Mouse (Mus musculus) gastrocnemius, postnatal 14 days (tissue): ENCODE results near the gene Vmn2r106. TPM values are rescaled to one million over a fixed set of nuclear protein-coding genes. Genes with fewer than 3 reads are reported as not detected.

Experiments used
- DNase-seq: peaks from one replicate; pipeline ENCODE4 v3.0.0; 2021; ENCODE audit warnings: mixed read lengths
- intact Hi-C: fragments of 180-260 bp; cut with DNase I; formaldehyde crosslinking; loops from one replicate; pipeline ENCODE4 v1.15.1; 2025; ENCODE audit warnings: low total_unique reads
- long read RNA-seq, 2 experiments: library from polyadenylated mRNA; stranded (forward); transcript quantifications; one replicate each; pipeline ENCODE4 v2.0.0; 2021
- total RNA-seq, 2 experiments: library from RNA; stranded (reverse); gene quantifications; 2 replicates each; pipeline ENCODE4 v1.2.3; 2021

Vmn2r106 gene
- not detected for total RNA-seq
- long read RNA-seq, experiment 1 = 0 reads
- long read RNA-seq, experiment 2 = 0 reads

DNA sequence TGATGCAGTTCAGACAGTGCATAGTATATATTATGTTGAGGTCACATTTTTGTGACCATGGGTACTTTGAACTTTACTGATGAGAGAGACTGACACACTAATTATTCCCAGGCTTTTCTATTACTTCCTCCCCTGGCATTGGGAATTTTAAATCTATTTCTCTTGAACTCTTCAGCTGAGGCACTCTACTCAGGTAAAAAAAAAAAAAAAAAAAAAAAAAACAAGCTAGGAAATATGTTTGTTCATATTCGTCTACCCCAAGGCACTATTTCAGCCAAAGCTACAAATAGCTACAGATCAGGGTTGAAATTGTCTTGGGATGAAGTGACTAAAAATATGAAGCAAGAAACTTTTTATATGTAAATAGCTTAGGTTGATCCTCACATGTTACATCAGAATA, at the start of gene Vmn2r106:
Gene Vmn2r106 (minus strand): TSS at position 101 of the 400 bp plus-strand sequence.
- DNase-seq = no peak

DNA sequence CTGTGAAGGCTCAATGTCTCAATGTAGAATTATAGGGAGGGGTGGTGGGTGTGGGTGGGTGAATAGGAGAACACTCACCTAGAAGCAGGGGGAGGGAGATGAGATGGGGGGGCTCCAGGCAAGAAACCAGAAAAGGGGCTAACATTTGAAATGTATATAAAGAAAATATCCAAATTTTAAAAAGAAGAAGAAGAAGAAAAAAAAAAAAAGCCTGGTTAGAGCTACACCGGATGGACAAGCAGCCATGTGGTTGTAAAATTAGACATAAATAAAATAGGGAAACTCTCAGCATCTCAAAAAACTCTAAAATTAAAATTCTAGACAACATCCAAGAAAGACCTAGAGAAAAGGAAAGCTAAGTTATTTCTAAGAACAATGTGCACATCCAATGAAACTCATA, 20.4 kb upstream of the Vmn2r106 start:
- no peak for DNase-seq
- intact Hi-C loops = no loop called here

More for the DNA sequence above, at the start of gene Vmn2r106:
- intact Hi-C loops = no loop called here

DNA sequence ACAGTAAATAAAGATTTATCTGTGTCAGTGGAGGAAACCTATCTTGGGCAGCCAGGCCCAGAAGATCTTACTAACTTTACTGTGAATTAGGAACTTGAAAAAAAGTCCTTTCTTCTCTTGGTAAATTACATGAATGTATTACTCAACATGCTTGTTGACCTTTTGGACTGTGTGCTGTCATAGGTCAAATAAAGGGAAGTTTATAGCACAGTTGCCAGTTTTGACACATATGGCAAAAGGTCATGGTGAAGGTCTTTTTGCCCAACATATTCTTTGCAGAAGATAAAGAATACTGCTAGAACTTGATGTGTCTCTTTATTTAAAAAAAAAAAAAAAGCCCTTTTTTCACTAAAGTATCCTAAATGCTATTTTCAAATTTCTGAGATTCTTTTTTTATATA, 1.6 kb upstream of the Vmn2r106 start:
- DNase-seq = no peak
- intact Hi-C loops = no loop called here

DNA sequence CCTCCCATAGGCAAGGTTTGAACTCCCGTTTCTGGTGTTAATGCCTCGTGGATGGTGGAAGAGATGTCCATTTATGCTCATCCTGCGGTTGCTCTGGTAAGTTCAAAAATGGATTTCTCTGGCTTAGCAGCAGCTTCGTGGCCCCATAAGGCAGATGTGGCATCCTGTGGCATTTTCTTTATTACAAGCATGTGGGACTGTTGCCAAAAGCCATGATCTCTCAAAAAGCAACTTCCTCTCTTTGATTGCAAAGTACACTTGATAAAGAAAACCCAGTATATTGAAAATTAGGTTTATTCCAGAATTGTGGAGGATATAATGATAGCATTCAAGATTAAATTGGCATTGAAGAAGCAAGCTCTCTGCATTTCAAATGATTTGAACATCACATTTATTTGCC, 29.8 kb downstream of the Vmn2r106 start:
- intact Hi-C loops = no loop called here
- DNase-seq = no peak

DNA sequence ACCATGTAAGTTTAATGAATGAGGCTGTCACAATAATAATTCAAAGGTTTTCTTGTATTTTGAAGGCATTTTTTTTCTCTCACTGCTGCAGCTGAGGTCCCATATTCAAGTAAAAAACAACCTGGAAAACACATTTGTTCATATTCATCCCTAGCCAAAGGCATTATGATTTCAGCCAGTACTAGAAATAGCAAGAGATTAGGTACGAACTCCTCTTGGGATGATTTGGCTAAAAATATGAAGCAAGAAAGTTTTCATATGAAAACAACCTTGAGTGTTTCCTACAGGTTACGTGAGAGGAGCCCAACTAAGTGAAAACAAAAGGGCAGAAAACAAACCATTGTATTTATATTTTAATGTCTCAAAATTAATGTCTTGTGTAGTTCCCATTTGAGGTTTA, 50.4 kb downstream of the Vmn2r106 start, which contains the start of gene Vmn2r105:
Gene Vmn2r105 (minus strand): TSS at position 101 of the 400 bp plus-strand sequence.
- DNase-seq = no peak
- intact Hi-C loops = no loop called here

Other genes starting within 250 kb of the Vmn2r106 start
- not detected for gene Vmn2r104, start 237.2 kb downstream of the Vmn2r106 start, total RNA-seq
- not detected for gene Fpr-rs7, start 171.3 kb downstream of the Vmn2r106 start, total RNA-seq
- gene Fpr-rs6, start 102.5 kb downstream of the Vmn2r106 start, total RNA-seq = not detected
- not detected for gene Vmn2r105, start 50.5 kb downstream of the Vmn2r106 start, total RNA-seq
- not detected for gene Vmn2r107, start 59.7 kb upstream of the Vmn2r106 start, total RNA-seq
- not detected for gene Vmn1r224, start 128.6 kb upstream of the Vmn2r106 start, total RNA-seq
- gene Vmn2r108, start 195.8 kb upstream of the Vmn2r106 start, total RNA-seq = not detected
- gene Vmn1r225, start 212.6 kb upstream of the Vmn2r106 start, total RNA-seq = not detected